Mouse (Mus musculus) myocyte (in vitro differentiated cells): ENCODE measurements at regions not wholly inside any gene's neighbourhood (a gene's known extent, or its start where the extent isn't known, plus 50 kb on each side); places are given as distances from the start of the nearest gene placed in this dataset.

Source experiments
- H3K27me3 ChIP-seq: one replicate; pipeline ENCODE4 v1.6.1; 2011; ENCODE audit not compliant: control insufficient read depth, insufficient read depth, insufficient read length
- H3K36me3 ChIP-seq: one replicate; pipeline ENCODE4 v1.6.1; 2011; ENCODE audit not compliant: control insufficient read depth, insufficient read depth
- H3K4me2 ChIP-seq: one replicate; pipeline ENCODE4 v1.6.1; 2011; ENCODE audit warnings: low read depth, control low read depth
- H3K4me3 ChIP-seq: one replicate; pipeline ENCODE4 v1.5.1; 2011; ENCODE audit warnings: mild to moderate bottlenecking, control low read depth, moderate library complexity
- H3K79me2 ChIP-seq: one replicate; pipeline ENCODE4 v1.6.1; 2011; ENCODE audit not compliant: control insufficient read depth, insufficient read depth
- H3ac ChIP-seq: one replicate; pipeline ENCODE4 v1.6.1; 2011; ENCODE audit not compliant: control insufficient read depth, insufficient read length
- CEBPB ChIP-seq: IDR thresholded peaks from 2 replicates; pipeline ENCODE4 v1.6.1; 2011; ENCODE audit warnings: mild to moderate bottlenecking, moderate library complexity; ENCODE audit not compliant: poor library complexity, insufficient read depth, severe bottlenecking
- E2F4 ChIP-seq: IDR thresholded peaks from one replicate; pipeline ENCODE4 v1.6.1; 2011; ENCODE audit warnings: mild to moderate bottlenecking, control low read depth, moderate library complexity; ENCODE audit not compliant: insufficient read depth
- MAX ChIP-seq: IDR thresholded peaks from one replicate; pipeline ENCODE4 v1.6.1; 2011; ENCODE audit warnings: low read depth, mild to moderate bottlenecking, control low read depth
- MYOD1 ChIP-seq, 3 experiments: IDR thresholded peaks; one replicate each; pipeline ENCODE4 v1.6.1; 2011; ENCODE audit warnings: control low read depth in 2 of 3, low read depth in 2 of 3, mild to moderate bottlenecking in 2 of 3, moderate library complexity in 1 of 3; ENCODE audit not compliant: insufficient read length in 2 of 3, control insufficient read depth in 1 of 3
- MYOG ChIP-seq, 3 experiments: IDR thresholded peaks; one replicate each; pipeline ENCODE4 v1.6.1; 2011; ENCODE audit warnings: control low read depth in 2 of 3, low read depth in 2 of 3, mild to moderate bottlenecking in 2 of 3; ENCODE audit not compliant: insufficient read length in 2 of 3, control insufficient read depth in 1 of 3, insufficient read depth in 1 of 3
- POLR2A ChIP-seq: IDR thresholded peaks from one replicate; pipeline ENCODE4 v1.6.1; 2011; ENCODE audit warnings: low read depth, mild to moderate bottlenecking, control low read depth, moderate library complexity; ENCODE audit not compliant: insufficient read length
- POLR2AphosphoS2 ChIP-seq: IDR thresholded peaks from one replicate; pipeline ENCODE4 v1.6.1; 2011; ENCODE audit warnings: low read depth, control low read depth; ENCODE audit not compliant: insufficient read length
- REST ChIP-seq: IDR thresholded peaks from one replicate; pipeline ENCODE4 v1.6.1; 2011; ENCODE audit warnings: mild to moderate bottlenecking, control low read depth, moderate library complexity; ENCODE audit not compliant: insufficient read depth, insufficient read length
- SRF ChIP-seq: IDR thresholded peaks from one replicate; pipeline ENCODE4 v1.6.1; 2011; ENCODE audit warnings: low read depth; ENCODE audit not compliant: control insufficient read depth, insufficient read length
- TCF12 ChIP-seq: IDR thresholded peaks from one replicate; pipeline ENCODE4 v1.6.1; 2011; ENCODE audit warnings: mild to moderate bottlenecking, control low read depth; ENCODE audit not compliant: poor library complexity, insufficient read depth, severe bottlenecking
- TCF3 ChIP-seq: IDR thresholded peaks from one replicate; pipeline ENCODE4 v1.6.1; 2011; ENCODE audit warnings: low read depth, control low read depth; ENCODE audit not compliant: insufficient read length
- USF1 ChIP-seq: IDR thresholded peaks from one replicate; pipeline ENCODE4 v1.6.1; 2011; ENCODE audit warnings: low read depth, mild to moderate bottlenecking, control low read depth, moderate library complexity

GRCm38 (mm10) chr13:107709828-107710227 lies 334.4 kb upstream of the Smim15 start:
- TF ChIP-seq REST = no peak
- TF ChIP-seq MYOD1 (IDR thresholded peaks at IDR 0.05; ENCODE audit: control insufficient read depth in 1 of 3, insufficient read length in 2 of 3, low read depth in 2 of 3) = no peak
- Histone ChIP-seq H3K4me2 (no peak overlapping the region), H3K4me3 (no peak overlapping the region), H3K36me3 (no peaks in the 10 kb centered on the region), H3ac (no peak overlapping the region), H3K79me2 (no peaks in the 10 kb centered on the region), H3K27me3 (no peaks in the 10 kb centered on the region)

DNA sequence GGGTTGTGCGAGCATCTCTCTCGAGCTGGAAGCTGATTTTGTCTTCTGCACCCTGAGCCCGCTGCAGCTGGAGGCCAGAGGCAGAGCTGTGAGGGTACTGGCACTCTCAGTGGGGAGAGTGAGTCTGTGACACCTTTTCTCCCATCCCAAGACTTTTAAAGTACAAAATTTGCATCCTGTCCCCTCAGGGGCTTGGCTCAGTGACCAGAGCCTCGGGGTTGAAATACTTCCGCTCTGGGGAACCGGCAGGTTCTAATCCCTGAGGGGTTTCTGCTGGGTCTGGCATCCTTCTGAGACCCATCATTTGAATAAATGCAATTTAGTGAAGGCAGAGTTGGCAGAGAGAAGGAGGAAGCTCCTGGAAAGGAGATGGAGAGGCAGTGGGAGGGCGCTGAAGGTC lies 340.5 kb upstream of the Smim15 start:
- Histone ChIP-seq H3K79me2 (no peaks in the 10 kb centered on the region), H3K4me3 (no peak overlapping the region), H3ac (no peak overlapping the region), H3K27me3 (no peaks in the 10 kb centered on the region), H3K4me2 (no peak overlapping the region), H3K36me3 (no peaks in the 10 kb centered on the region)
- no peak for TF ChIP-seq TCF12
- TF ChIP-seq SRF = no peak
- TF ChIP-seq E2F4 = no peak
- no peak for TF ChIP-seq MAX

GRCm38 (mm10) chr13:107700268-107701139 lies 343.7 kb upstream of the Smim15 start:
- Histone ChIP-seq H3K36me3 (no peaks in the 10 kb centered on the region), H3K79me2 (no peaks in the 10 kb centered on the region), H3K4me2 (peak overlapping the region; percentile 49), H3K4me3 (no peak overlapping the region), H3ac (no peak overlapping the region), H3K27me3 (no peaks in the 10 kb centered on the region)
- TF ChIP-seq POLR2A (peak; percentile 44), USF1 (no peak), POLR2AphosphoS2 (peak; percentile 20), CEBPB (peak; percentile 20; the same call in 1 of the 2 replicates)

- Histone ChIP-seq H3K4me2 (no peak overlapping the region), H3ac (no peak overlapping the region), H3K4me3 (no peak overlapping the region), H3K36me3 (no peaks in the 10 kb centered on the region), H3K27me3 (no peaks in the 10 kb centered on the region), H3K79me2 (no peaks in the 10 kb centered on the region)
- no peak for TF ChIP-seq POLR2A
- no peak for TF ChIP-seq TCF12
Measured at GRCm38 (mm10) chr13:107699251-107699650, 345.0 kb upstream of the Smim15 start.

DNA sequence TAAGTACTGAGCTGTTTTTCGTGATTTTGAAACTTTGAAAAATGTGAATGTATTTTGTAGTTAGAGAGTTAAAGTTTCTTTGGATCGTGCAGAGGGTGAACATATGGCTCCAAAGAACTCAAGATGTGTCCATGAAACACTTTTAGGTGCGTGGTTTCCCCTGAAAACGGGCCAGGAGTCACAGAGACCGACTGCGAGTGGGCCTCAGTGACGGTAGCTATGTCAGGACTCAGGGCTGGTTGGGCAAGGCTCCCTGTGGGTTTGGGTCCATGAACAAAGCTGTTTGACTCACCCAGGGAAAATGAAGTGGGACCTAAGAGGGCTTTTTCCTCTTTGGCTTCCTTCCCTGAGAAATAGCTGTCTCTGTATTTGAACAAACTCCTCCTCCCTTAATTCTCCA lies 345.9 kb upstream of the Smim15 start:
- TF ChIP-seq MYOG (IDR thresholded peaks at IDR 0.05; ENCODE audit: control insufficient read depth in 1 of 3, insufficient read depth in 1 of 3, insufficient read length in 2 of 3, low read depth in 2 of 3) (no peak), POLR2AphosphoS2 (no peak), POLR2A (no peak), REST (no peak), USF1 (no peak), MYOD1 (IDR thresholded peaks at IDR 0.05; ENCODE audit: control insufficient read depth in 1 of 3, insufficient read length in 2 of 3, low read depth in 2 of 3) (no peak), CEBPB (no peak), TCF12 (no peak), E2F4 (no peak), SRF (no peak), MAX (no peak), TCF3 (no peak)
- no peak overlapping the region for H3K4me3 ChIP-seq

GRCm38 (mm10) chr13:107692123-107692830 lies 352.0 kb upstream of the Smim15 start:
- no peaks in the 10 kb centered on the region for H3K79me2 ChIP-seq
- TF ChIP-seq POLR2A = no peak
- no peak for TF ChIP-seq MYOD1 (IDR thresholded peaks at IDR 0.05; ENCODE audit: control insufficient read depth in 1 of 3, insufficient read length in 2 of 3, low read depth in 2 of 3)
- no peak for TF ChIP-seq MAX
- no peak for TF ChIP-seq REST
- TF ChIP-seq TCF3 = no peak

More for the DNA sequence above, 345.9 kb upstream of the Smim15 start:
- Histone ChIP-seq H3K79me2 (no peaks in the 10 kb centered on the region), H3K27me3 (no peaks in the 10 kb centered on the region), H3ac (no peak overlapping the region), H3K4me2 (no peak overlapping the region), H3K36me3 (no peaks in the 10 kb centered on the region)

More at GRCm38 (mm10) chr13:107692123-107692830, 352.0 kb upstream of the Smim15 start:
- no peaks in the 10 kb centered on the region for H3K27me3 ChIP-seq
- no peak overlapping the region for H3K4me3 ChIP-seq
- no peak overlapping the region for H3ac ChIP-seq
- no peaks in the 10 kb centered on the region for H3K36me3 ChIP-seq
- no peak overlapping the region for H3K4me2 ChIP-seq
